Mouse (Mus musculus): ENCODE measurements around the gene Tenm2.

The Tenm2 gene

GRCm38 (mm10) chr11:36686253-36686652 is 549.5 kb downstream of the Tenm2 start:
- no peak for DNase-seq

DNA sequence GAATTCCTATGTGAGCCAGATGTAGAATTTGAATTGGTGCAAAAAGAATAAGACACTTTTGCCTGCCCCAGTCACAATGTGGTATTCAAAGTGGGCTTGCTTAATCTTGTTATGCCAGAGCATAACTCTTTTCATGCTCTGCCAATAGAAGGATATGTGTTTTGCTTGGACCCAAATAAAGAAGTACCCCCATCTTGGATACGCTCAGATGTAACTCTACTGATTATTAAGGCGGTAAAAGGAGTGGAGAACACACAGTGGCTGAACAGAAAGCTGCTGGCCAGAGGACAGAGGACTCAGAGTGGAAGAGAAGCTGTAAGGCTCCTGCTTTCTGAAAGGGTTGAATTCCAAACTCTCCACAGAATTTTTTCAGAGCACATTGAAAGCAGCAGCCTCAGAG is 556.4 kb downstream of the Tenm2 start:
- no peak for DNase-seq

DNA sequence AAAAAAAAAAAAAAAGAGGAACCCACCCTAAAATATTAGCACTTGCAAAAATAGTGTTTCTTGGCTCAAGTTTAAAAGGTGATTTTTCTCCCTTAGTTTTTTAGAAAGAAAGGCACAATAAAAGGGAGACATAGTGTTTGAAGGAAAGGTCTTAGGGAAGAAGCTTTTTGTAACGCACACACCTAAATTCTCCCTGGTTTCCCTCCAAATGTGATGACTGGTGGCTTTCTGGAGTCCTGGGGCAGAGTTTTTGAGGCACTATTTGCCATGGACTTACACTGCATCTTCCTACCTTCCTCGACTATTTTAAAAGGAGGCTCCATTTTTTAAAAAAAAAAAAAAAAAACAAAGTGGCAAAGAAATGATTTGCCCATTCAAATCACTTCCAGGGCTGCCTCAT is 557.2 kb downstream of the Tenm2 start:
- DNase-seq: no peak

DNA sequence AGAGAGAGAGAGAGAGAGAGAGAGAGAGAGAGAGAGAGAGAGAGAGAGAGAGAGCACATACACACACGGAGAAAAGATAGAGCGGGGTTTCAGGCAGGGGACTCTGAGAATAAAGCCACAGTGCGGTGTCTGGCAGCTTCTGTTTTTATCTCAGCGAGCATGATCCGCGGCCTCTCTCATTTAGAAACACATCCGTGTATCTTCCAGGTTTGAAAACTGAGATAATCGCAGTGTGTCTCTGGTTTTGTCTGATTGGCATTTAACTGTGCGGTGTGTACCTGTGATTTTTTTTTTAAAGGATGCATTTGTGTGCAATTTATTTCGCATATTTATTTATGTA is 557.7 kb downstream of the Tenm2 start:
- DNase-seq: no peak

- no peak for DNase-seq
These were observed 558.3 kb downstream of the Tenm2 start for GRCm38 (mm10) chr11:36677321-36678056.

- no peak for DNase-seq
These were observed 559.1 kb downstream of the Tenm2 start for GRCm38 (mm10) chr11:36676446-36677284.

DNA sequence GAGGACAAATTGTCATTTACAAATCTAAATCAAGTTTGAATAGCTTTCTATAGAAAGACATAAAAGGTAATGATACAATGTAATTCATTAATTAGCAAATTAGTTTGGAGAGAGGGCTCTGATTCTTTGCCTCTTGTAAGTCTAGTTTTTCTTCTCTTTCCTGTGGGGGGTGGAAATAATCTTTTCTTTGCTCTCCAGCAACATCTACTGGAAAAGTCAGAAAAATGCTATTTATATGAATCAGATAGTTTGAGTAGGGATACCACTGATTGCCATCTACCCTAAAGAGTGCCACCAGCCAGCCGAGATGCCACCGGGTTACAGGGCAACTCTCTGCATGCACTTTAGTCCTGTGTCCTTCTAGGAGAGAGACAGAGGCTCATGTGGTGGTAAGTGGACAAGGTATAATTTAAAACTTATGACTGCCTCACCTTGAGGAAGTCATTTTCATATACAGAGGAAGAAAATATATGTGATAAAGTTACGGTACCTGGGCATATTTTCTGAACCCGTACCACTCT is 560.8 kb downstream of the Tenm2 start:
- no peak for DNase-seq

- no peak for DNase-seq
These were observed 561.6 kb downstream of the Tenm2 start for GRCm38 (mm10) chr11:36674141-36674540.

GRCm38 (mm10) chr11:36671196-36671595 is 564.6 kb downstream of the Tenm2 start:
- DNase-seq: no peak

DNA sequence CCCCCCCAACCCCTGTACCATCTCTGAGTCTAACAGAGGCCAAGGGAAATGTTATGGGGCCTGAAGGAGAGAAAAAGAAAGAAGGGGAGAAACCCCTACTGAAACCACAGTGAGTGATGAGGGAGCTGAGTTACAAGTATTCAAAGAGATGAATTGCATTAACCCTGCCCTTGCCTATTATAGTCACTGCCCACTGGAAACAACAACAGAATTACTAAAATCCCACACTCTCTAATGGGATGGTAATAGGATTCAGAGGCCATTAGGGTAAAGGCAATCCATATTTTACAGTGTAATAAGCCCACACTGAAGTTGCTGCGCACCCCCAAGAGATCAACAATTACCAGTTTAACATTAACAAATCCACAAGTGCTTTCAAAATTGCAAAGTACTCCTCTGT is 571.7 kb downstream of the Tenm2 start:
- DNase-seq: no peak

- DNase-seq: no peak
These were observed 572.2 kb downstream of the Tenm2 start for GRCm38 (mm10) chr11:36663571-36663970.

GRCm38 (mm10) chr11:36653656-36654323 is 582.0 kb downstream of the Tenm2 start:
- no peak for DNase-seq

DNA sequence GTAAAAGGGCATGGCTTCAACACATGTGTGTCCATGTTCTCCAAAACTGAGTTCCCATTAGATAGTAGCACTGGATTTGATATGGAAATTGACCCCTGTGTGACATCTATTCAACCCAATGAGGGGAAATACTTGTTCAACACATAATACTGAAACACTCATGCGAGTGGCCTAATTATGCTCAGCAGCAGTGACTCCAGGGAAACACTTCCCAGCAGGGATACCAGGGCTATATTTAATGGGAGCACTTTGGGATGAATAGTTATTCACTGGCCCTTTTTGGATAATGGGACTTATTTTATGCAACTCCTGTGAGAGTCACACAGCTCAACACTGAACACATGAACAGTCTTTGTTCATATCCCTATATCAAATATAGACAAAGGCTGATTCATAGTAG is 588.6 kb downstream of the Tenm2 start:
- DNase-seq: no peak

DNA sequence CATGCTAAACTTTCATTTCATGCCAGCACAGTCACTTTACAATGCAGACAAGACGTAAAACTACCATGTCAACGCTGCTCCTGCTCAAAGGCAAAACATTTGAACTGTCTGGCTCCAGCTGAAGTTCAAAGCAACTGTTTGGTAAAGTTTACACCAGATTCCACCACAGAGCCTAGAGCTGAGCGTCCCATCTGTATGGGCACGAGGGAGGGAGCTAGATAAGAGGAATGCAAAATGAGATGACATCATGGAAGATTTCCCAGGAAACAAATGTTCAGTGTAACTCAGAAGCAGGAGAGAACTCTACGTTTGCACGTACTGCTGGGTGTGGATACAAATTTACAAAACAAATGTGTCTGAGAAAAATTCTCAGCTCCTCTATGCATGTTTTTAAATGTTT is 600.7 kb downstream of the Tenm2 start:
- no peak for DNase-seq

DNA sequence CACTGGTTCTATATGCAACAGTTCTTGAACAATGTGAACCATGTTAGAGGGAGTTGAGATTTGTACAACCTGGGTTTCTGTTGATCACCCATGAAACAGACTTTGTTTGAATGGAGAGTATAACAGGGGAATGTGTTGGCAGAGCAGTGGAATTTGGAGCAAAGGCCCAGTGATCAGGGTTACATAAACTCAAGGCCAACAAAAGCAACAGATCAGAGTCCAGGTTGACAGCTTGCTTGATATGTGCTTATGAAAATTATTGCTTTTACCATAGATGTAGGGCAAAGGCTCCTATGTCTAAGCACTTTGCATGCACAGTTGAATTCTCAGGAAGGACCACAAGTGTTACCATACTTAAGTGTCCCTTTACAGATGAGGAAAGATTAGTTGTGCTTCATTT is 603.6 kb downstream of the Tenm2 start:
- DNase-seq: no peak

- no peak for DNase-seq
These were observed 622.0 kb downstream of the Tenm2 start for GRCm38 (mm10) chr11:36613807-36614206.

DNA sequence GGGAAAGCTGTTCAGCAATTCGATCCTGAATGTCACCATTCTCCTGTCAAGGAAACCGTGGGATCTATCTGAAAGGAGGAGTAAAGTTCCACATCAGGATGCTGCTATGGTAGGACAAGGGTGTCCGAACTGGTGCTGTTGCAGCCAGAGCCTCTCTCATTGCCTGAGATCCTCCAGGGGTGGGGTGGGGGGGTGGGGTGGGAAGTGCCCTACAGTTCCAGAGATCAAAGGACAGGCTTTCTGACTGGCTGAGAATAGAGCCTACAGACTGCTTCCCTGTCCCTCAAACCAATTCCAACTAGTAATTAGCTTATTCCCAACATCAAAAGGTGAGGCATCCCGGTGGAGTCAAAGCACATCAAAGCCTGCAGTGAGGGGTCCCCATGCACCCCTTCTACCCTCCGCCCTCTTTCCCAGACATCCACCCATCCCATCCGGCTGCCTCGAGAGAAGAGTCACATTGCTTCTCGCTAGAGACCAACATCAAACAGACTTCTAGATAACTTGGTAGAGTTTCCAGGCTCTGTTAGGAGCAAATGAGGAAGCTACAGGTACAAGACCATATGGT is 630.9 kb downstream of the Tenm2 start:
- no peak for DNase-seq

DNA sequence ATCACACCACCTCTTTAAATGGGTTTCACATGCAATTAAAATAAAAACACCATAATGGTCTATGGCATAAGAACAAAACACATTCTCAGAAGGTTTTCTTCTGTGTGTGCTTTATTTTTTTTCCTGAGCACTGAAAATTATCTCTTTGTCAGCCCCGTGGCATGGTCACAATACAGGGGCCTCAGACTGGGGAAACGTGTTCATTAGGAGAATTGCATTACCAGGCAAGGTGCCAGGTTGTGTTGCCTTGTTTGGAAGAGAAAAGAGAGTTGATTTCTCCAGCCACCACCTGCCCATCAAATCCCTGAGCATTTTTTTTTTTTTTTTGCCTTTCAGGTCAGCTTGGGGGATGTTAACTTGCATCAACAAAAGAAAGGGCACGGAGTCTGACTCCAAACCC is 631.5 kb downstream of the Tenm2 start:
- no peak for DNase-seq

DNA sequence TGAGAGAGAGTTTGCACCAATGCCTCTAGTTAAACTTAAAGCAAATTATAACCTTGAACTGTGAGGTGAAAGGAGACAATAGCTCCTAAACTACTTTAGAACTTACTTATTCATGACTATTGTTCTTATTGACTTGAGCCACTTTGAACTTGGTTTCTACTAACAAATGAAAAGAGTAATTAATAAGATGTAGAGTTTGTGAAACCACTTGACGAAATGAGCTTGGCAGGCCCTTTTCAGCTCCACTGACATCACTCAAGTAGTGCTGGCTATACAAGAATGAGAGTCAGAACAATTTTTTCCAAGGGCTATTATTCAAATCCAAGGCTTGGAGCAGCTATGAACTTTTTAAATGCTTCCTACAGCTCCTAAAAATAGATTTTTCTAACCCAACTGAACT is 643.3 kb downstream of the Tenm2 start:
- no peak for DNase-seq

GRCm38 (mm10) chr11:36566146-36566545 is 669.6 kb downstream of the Tenm2 start:
- DNase-seq: no peak

GRCm38 (mm10) chr11:36562851-36563250 is 672.9 kb downstream of the Tenm2 start:
- no peak for DNase-seq

DNA sequence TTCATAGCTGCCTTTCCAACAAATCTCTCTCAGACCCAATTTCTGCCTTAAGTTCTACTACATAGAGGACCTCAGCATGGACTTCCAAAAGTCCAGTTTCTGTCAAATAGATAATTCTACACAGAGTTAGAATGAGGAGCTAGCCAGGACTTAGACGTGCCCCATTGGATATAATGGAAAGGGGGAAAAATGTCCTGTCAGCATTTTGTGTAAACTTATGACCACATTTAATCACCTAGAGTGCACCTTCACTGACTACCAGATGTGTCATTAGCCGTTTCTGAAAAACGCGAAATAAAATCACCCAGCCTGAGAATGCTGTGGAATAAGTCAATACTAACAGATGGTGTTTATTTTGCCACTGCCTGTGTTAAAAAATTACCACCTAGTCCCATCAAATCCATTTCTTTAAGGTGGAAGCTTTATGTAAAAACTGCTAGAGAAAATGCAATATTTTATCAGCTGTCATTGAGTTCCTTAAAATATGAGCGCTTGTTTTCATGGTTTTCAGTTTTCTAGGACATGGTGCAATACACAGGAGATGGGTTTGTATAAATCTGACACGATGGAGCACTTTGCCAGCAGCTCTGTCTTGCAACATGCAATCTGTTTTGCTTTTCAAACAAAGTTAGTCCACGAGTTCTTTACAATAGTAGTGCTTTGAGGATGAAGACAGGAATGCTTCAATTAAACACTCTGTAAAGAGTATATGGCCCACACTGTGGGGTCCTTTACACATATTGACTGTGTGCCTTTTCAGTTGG is 674.8 kb downstream of the Tenm2 start:
- DNase-seq: no peak

DNA sequence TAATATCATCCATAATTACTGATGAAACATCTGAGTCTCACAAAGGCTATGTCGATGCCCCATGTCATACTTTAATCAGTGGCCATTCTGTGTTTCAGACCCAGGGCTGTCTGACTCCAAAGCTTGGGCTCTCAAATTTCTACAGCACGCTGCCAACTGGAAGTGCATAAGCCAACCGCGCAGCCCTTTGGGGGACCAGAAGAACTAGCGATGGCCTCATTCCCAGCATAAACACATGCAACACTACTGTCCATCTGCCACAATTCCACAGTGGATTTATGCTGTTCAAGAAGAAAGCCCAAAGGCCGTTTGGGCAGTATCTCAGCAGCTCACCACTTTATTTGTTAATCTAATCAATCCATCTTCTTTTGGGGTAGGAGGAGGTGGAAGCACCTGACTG is 678.4 kb downstream of the Tenm2 start:
- DNase-seq: no peak
